Mouse (Mus musculus) hindlimb bud, embryonic 11.5 days (tissue): ENCODE measurements at regions not wholly inside any gene's neighbourhood (a gene's known extent, or its start where the extent isn't known, plus 50 kb on each side); places are given as distances from the start of the nearest gene placed in this dataset.

ENCODE experiments used
- DNase-seq: peaks from one replicate; pipeline ENCODE4 v3.0.0-alpha.2; 2012; ENCODE audit warnings: low read depth, low spot score; ENCODE audit errors: extremely low spot score

DNA sequence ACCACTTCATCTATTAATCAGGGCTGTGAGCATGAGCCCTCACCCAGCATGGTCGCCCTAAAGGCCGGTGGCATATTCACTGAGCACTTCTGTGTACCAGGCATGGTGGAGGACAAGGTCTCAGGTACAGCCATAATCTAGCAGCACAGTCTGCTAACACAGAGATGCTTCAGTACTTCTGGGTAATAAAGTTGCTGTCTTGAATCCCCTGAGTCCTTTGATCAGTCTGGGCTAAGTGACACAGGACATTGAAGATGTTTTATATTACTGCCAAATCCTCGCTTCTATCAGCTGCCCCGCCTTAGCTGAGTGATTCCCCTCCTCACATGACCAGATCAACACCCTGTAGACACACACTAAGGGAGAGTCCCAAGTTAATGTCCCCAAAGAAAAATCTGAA is 296.5 kb downstream of the Mycn start:
- no peak for DNase-seq

DNA sequence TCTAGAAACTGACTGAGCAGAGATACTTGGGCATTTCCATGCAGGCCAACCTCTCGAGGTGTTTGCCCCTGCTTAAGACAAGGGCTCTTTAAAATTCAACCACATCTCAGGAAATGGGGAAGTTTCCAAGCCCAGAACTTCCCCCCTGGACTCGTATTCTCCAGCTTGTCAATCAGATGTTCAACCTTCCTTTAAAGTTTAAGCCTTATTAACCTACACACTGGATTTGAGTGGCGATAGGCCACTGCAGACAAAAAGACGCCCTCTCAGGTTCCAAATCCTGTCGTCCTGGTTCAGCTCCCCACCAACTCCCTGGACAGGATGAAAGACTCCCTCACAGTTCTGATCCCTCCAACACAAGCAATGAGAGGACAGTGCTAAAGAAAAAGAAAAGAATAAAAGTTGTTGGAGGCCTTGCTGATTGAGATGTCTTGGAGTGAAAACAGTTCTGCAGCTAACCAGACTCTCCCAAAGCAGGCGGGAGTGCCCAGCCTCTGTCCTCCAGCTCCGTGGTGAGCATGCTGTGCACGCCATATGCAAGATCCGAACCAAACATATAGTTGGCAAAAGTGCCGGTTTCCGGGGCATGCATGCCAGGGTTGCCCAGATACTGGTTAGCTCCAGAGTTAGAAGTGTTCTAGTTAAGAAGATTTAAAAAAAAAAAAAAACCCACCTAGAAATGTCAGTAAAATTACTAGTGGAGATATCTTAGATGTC is 298.3 kb downstream of the Mycn start:
- DNase-seq: no peak

DNA sequence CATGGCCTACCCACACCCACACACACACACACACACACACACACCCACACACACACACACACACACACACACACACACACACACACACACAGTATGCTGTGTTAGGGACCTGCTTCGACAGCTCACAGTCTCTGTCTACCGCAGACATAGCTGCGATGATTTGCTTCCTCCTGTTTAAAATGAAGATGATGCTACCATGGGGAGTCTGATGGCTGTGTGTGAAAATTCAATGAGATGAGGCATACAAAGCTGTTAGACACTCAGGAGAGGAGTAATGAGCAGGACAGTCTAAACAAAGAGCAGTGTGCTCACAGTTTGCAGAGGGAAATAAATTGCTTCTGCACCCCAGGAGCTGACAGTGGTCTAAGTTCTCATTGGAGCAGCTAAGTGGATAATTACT is 306.4 kb downstream of the Mycn start:
- no peak for DNase-seq

DNA sequence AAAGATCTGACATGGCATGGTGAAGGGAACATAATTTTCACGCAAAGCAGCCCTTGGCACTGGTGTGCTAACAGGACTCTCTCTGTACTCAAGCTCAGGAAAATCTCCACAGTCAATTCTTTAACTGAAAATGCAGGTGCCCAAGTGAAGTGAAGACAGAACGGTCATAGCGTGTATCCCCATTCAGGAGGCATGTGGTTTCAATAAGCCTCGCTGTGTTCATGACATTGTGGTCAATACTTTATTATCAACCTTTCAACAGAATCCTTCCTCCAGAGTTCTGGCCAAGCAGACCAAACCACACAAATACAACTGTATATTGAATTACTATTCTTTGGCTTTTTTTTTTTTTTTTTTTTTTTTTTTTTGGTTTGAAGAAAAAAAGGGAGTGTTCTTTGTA is 314.1 kb downstream of the Mycn start:
- DNase-seq: no peak

DNA sequence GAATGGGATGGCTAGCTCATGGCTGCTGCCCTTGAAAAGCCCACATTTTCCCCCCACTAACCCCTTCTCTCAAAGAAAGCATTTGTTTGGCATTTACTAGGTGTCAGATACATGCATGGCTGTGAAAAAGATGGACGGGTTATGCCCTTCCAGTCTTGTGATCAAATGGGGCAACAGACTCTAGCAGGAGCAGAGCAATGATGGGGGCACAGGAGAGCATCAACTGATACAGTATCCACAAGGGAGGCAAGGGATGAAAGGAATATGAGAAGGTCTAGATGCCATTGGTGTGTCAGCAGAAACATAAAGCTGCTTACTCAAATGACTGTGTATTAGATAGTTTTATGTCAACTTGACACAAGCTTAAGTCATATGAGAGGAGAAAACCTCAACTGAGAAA is 315.9 kb downstream of the Mycn start:
- DNase-seq: no peak

DNA sequence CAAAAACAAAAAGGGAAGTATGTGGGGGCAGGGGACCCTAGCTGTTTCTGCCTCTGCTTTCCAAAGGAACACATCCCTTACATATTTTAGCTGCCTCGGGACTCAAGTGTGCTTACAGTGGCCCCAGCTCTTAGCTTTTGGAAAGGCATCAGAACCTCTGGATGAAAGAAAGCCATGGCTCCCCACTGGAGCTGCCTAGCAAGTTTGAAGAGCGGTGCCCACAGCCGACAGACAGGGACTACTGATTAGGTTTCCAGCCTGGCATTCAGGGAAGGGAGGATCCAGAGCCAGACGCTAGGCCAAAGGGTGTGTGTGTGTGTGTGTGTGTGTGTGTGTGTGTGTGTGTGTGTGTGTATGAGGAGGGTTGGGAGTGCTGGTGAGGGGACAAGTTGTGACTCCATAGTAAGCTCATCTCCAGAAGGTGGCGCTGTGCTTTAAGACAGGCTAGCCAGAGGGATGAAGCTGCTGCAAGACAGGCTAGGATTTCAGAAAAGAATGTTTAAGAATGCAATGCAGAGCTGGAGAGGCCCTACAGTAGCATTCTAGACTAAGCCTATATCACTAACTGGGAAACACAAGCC is 318.9 kb downstream of the Mycn start:
- peak; percentile 78 for DNase-seq

DNA sequence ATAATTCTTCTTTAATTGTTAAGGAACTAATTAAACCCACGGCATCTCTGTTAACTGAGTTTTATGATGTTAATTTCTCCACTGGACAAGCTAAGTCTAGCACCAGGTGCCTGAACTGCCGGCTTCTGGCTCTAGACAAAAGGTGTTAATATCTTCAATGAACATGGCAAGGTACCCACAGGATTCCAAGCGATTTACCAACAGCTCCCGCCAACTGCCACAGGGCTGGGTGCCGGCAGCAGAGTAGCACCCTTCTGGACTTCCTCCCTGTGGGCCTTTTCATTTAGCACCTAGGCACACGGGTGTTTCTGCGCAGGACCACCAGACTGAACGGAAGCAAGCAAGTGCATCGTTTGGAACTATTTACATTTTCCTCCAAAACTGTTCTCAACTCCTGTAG is 320.2 kb downstream of the Mycn start:
- DNase-seq: no peak

DNA sequence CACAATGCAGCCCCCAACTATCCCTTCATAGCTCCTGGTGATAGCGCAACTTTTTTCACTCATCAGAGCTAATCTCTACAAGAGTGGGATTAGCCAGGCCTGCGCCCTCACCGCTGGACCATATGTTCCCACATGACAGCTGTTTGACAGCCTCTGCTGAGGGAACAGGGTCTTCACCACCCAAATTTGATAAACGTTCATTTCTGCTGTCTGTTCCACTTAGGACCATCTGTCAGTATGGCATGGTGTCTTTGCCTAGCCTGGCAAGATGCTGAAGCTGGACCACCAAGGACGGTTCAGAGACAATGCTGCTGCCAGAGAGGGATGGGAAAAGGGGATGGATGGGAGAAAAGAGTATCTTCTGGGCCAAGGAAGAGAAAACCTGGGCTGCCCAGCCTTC is 321.4 kb downstream of the Mycn start:
- no peak for DNase-seq

DNA sequence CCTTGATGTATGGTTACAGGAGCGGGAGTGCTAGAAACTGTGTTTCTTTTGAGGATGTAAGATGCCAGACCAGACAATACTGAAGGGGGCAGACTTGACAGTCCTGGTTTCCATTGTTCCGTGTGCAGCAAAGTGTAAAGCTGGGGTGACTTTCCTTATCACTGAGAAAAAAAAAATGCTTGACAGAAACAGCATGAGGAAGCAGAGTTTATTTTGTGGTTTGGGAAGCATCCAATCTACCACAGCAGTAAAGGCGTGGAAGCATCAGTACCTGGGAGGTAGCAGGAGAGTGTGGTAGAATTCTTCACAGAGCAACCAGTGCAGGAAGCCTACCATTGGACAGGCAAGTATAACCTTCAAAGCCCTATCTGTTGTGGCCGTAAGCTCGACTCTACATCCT is 322.3 kb downstream of the Mycn start:
- DNase-seq: no peak

DNA sequence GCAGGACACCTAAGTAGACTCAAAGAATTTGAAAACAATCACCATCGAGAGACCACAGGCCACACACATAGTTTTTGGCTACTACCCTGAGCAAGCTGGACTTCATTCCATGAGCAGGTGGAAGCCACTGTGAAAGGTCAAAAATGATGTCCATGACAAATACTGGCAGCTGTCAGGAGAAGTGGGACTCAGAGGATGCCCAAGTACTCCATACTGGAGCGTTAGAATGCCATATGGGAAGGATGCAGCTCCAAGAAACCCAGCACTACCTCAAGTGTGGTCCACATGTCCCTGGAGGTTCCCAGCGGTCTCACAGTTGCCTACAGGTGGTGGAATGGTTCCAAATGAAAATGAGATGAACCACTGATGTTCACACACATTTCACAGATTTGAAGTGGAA is 329.2 kb downstream of the Mycn start:
- DNase-seq: no peak

DNA sequence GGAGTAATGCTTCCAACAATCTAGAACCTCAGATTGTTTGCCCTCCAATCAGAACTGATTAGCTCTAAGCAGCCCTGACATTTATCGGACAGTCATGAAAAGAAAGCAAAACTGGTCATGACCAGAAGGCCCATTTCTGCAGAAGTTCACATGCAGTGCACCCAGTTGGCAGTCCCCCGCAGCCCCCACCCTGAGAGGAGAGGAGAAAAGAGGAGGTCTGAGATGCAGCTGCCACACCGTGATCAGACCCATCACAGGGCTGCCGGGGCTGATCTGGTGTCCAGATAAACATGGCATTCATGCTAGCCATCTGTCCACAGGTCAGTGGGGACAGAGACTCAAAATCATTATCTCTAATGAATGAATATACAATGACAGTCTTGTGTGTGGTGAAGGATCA is 330.9 kb downstream of the Mycn start:
- no peak for DNase-seq

DNA sequence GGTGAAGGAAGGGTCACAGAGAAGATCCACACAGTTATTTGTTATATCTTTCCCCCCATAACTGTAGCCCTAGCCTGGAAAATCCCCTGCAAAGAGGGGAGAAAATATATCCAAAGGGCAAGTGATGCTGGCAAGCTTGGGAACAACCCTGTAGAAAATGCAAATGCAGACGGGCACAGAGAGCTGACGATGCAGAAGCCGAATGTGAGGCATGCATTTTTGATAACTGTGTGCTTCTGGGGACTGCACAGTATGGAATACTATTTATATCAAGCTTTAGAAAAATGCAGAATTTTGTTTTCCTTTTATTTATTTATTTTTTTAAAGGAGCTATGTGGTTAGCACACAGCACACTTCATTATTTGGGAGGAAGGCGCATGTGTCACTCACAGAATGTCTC is 333.7 kb downstream of the Mycn start:
- DNase-seq: no peak

DNA sequence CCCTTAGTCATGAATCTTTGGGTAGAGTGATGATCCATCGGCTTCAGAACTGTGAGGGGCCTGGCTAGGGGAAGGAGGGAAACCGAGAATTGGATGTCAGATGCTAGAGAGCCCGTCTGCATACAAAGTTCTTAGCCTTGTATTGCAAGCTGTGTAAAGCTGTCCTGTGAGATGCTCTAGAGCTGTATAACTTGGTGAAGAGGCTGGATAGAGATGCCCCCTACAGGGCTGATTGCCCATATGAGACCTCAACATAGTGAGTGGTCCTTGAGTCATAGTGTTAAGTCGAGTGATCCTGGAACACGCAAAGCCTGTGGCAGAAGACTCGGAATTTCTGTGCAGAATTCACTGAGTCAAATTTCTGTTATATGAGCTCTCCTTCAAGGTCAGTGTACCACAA is 334.8 kb downstream of the Mycn start:
- no peak for DNase-seq

DNA sequence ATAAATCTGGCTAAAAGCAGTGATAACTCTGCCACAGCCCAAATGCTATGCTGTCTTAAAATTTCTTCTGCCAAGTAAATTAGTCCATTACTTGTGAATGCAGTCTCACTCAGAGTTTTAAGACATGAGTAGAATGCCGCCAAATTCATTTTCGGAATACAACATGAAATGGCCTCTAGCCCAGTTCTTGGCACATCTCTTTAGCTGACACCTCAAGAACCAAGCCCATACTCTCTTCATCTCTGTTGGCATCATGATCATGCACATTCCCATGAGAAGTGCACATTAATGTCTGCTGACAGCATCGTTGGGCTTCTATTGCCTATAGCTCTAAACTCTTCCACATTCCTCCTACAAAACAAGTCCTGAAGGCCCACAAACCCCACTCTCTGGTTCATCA is 336.2 kb downstream of the Mycn start:
- DNase-seq: no peak

DNA sequence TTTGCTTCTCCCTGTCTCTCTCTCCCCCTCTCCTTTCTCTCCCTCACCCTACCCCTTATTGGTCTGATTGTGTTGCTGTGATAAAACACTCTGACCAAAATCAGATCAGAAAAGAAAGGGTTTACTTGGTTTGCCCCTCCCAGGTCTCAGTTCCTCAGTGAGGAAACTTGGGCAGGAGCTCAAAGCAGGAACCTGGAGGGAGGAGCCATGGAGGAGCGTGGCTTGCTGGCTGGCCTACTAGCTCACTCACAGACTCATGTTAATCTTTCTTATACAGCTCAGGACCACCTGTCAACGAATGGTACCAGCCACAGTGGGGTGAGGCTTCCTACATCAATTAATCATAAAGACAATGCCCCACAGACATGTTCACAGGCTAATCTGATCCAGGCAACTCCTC is 339.4 kb downstream of the Fam49a start:
- DNase-seq: no peak

DNA sequence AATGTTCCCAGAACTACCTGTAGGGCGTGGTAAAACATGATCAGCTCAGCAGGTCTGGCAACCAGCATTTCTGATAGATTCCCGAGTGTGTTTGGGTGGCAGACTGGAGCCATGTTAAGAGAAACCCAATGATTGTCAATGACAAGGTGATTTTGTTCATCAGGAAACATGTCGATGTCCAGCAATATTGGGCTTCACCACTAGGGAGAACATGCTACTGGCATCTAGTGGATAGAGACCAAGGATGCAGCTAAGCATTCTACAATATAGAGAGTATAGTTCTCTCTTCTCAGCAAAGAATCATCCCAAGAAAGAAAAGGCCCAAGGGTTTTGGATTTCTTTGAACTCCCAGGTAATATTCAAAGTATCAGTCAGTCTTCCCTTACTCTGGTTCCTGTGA is 333.5 kb downstream of the Fam49a start:
- no peak for DNase-seq

DNA sequence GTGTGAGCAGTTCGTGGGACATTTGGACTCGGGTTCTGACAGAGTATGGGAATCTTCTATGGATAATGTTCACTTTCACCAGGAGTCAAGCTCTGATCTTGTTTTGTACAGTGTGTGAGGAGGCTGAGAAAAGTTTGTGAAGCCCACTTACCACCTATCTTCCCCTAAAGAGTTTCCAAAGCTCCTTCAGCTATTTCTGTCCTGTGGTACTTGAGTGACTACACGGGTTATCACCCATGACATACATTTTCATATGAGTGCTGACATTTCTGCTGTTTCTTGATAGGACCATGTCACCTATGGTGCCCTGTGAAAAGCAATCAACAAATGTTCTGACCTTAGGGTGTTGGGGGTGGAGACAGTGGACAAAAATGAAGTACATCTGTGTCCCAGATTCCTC is 332.6 kb downstream of the Fam49a start:
- DNase-seq: no peak

DNA sequence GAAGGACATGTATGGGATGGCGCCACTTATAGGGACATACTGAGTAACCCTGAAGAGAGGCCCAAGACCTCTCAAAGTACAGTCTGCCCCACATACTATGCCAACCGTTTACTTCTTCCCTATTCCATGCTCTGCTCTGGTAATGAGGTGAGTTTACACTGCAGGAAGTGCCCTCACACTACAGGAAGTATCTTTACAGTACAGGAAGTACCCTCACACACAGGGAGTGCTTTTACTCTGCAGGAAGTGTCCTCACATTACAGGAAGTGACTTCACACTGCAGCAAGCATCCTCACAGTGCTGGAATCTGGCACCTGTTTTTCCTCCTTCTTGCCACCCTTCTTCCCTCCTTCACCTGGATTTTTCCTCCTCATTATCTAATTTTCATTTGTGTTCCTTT is 331.4 kb downstream of the Fam49a start:
- DNase-seq: no peak

DNA sequence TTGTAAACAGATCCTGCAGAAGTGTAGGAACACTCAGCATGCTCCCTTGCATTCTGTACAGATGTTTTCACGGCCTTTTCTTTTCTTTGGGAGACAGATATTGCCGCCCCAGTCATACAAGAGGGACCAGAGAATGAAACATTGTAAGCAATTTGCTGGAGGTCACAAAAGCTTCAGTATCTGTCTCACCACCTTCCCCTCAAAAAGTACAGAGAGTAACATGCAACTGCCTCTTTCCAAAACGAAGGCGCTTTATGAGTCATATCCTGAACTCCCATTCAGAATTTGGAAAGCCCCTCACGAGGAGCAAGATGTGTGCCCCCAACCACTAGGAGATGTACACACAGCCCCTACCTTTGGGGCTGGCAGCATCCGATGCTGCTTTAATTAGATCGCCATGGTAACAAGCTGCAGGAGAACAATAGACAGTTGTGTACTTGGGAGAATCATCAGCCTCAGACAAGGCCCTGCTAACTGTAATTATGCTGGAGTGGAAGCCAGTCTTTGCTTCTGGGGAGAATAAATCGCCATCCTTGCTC is 328.9 kb downstream of the Fam49a start:
- no peak for DNase-seq

DNA sequence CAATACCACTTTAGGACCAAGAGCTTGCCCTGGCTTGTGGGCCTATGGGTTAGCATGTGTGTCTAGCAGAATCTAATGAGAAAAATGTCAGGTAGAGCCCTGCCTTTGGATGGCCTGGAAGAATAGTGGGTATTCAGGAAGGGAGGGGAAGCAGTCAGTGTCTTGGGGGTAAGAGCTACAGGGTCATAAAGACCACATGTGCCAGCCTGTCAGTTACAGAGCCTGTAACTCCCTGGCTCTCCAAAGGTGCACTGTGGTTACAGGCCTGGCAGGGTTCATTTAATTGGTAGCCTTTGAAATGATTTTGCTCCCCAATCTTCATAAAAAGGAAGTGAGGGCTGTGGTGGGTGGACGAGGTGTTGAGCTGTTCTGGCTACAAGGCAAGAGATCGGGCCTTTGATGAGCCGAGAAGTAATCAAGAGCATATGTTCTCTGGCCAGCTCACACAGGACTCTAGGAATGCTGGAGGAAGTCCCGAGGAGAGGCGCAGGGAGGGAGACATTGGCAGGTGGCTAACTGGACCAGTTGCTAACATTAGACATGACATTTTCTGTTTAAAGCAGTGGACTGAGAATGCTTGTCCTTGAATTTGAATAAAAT is 326.9 kb downstream of the Fam49a start:
- DNase-seq: no peak

DNA sequence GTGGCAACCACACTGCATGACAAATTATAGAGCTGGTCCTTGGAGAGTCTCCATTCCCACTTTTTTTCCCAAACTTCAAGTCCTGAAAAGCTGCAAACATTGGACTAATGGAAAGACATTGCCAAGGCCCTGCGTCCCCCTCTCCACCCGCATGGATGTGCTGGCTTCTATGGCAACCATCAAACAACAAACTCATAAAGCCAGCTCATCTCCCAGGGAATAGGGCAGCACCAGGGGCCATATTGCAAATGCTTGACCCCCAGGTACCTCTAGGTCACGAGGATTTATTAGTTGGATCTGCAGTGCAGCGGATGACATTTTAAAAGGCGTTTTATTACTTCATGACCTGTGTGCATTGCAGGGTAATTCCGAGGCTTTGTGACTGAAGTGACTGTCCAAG is 324.5 kb downstream of the Fam49a start:
- DNase-seq: no peak
